Mouse (Mus musculus) right cerebral cortex, postnatal 25 days (tissue): ENCODE data around the gene Acap1.
"Not testable (repeated sequence)": the region's sequence is repeated elsewhere in the genome, so short reads cannot be mapped to it uniquely, and the experiment has no call there.

ENCODE experiments used
- DNase-seq: peaks from one replicate; pipeline ENCODE4 v3.0.0; 2022

The Acap1 gene

DNA sequence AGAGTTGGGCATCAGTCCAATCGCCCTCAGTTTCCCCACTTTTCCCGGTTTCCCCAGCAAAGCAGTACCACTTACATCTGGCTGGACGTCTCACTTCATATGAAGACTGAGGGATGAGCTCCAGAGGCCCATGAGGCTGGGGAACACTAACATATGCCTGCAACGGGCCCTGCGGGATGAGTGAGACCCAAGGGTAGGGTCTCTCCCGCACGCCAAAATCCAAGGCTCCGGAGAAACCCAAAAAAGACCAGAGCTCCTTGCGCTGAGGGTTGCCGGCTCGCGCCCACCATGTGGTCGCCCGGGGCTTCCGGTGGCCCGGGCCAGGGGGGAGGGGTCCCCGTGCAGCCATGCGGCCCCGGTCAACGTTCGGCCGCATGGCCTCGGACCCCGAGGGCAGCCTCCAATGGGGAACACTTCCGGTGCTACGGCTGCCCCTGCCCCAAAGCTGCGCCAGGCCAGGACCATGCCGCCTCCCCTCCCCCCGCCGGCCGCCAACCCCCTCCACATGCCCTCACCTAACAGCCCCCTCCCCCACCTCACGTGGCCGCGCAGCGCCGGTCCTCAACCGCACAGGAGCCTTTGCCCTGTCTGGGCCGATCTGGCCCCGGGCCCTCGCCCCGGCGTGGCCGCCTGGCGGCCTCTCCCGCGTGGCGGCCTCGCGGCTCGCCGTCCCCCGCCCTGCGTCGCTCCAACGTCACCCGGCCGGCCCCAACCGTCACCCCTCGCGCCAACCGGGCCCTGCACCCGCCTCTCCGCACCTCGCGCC, 25.1 kb upstream of the Acap1 start:
- DNase-seq = peak; percentile 26

DNA sequence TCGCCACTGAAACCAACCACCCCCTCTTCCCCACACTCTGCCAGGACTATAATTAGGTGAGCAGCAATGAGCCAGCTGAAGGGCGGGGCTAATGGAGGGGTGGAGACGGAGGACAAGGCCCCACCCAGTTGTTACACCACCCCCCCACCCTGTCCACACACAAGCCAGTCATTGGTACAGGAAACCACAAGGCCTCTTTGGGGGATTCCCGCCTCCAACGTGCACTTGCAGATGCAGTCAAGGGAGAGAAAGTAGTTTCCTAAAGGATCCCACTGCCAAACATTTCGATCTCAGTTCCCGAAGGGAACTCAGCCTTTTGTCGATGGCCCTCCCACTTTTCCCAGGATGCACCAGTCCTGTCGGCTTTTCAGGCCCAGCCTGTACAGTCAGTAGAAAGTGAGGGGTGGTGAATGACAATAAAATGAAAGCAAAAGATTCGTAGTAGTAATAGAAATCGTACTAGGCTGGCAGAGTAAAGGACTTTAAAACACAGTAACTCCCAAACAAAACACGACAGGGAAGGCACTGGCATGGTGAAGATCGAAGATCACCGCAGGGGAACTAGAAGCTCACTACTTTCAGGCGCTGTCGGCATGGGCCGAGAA, 24.4 kb upstream of the Acap1 start:
- DNase-seq = peak; percentile 42

DNA sequence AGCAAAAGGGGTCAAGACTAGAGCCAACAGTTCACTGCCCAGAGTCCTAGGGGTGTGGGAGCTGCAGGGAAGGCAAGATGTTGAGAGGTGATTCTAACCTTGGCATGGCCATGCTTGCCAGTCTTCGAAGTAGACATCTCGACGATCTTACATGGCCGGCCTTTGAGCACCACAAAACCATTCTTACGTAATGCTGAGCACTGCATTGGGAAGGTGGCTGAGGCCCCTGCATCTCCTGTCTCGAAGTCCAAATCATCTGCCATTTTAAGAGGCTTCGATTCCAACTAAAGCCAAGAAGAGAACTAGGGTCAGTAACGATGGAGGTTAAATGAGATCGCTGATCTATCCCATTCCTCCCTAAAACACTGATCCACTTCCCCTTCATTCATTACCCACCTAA, 23.7 kb upstream of the Acap1 start:
- DNase-seq = no peak

DNA sequence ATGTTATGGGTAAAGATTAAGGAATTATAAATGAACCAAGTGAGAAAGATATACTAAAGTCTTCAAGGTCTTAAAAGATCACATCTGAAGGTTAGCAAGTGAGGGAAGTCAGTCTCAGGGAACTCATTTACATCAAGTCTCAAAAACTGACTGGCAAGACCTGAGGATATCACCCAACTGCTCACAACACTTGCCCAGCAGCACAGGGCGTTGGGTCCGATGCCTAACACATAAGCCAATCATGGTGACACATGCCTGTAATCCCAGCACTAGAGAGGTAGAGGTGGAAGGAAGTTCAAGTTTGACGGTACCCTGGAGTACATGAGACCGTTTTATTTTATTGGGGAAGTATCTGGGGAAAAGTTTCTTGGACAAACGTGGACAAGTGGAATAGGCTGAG, 22.8 kb upstream of the Acap1 start:
- DNase-seq = no peak

DNA sequence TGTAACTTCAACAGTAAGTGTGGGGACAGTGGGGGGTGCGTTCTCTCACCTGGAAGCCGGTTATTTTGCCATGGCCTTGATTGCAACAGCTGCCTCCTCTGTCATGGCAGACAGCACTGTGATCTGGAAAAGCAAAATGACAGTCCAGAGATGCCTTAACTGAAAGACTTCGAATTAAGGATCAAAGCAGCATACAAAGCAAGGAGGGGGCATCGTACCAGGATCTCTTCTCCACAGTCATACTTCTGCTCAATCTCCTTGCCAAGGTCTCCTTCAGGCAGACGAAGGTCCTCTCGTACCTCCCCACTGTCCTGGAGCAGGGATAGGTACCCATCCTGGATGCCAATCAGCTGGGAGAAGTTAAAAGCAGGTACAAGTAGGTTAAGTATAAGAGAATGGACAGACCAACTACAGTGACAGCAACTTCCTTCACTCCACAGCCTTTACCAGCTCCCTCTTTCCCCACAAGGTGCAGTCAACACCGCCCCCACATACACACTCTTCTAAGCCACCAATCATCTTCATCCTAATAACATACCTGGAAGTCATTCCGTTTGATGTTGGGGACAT, 22.1 kb upstream of the Acap1 start:
- no peak for DNase-seq

DNA sequence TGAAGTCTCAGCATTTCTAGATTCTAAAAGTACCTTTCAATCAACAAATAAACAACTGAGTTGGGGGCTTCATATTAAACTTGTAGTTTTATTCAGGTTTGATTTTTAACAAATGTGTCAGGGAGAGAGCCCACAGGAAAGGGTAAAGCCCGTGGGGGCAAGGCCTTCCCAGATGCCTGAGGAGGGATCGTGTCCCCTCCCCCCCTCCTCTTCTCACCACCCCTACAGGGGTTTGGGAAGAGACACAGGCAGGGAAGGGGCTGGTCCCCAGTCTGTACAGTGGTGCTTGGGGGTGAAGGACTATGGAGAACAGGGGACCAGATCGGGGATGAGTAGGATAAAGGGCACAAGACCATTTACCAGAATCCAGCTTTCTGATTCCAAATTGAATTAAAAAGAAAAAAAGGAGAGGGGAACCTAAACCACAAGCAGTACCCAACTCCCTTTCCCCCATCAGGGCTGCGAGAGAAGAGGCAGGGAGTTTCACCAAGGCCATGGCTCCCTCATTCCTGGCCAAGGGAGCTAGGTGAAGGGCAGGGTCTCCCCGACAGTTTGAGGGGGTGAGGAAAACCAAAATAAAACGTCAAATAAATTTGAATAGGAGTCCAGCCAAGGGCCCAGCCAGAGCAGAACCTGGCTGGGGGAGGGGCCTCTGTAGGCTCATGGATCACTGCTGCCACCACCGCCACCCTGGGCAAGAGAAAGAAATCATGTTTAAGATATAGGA, 21.5 kb upstream of the Acap1 start:
- not testable (repeated sequence) for DNase-seq

DNA sequence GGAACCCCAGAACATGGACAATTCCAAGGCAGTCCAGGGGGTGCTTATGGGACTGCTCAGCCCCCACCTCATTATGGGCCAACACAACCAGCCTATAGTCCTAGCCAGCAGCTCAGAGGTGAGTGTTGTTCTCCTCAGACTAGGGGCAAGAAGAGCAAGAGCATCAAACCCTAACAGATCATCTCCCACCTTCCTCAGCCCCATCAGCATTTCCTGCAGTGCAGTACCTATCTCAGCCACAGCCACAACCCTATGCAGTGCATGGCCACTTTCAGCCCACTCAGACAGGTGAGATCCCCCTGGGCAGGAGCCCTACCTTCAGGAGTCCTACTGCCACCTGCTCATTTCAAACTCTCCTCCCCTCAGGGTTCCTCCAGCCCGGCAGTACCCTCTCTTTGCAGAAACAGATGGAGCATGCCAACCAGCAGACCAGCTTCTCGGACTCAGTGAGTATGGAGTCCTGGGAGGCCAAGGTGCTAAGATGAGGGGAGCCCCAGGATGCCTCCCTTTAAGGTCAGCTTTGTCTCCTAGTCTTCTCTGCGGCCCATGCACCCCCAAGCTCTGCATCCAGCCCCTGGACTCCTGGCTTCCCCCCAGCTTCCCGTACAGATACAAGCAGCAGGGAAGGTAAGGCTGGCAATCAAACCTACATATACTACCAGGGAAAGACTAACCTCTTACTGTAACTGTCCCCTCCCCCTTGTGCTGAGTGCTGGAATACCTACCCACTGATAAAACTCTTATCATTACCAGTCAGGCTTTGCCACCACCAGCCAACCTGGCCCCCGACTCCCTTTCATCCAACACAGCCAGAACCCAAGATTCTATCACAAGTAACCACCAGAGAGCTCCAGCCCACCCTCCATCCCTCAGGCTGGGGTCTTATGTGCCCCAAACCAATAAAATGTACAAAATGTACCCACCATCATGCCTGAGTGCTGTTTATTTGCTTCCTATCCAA, 20.6 kb upstream of the Acap1 start:
- no peak for DNase-seq

DNA sequence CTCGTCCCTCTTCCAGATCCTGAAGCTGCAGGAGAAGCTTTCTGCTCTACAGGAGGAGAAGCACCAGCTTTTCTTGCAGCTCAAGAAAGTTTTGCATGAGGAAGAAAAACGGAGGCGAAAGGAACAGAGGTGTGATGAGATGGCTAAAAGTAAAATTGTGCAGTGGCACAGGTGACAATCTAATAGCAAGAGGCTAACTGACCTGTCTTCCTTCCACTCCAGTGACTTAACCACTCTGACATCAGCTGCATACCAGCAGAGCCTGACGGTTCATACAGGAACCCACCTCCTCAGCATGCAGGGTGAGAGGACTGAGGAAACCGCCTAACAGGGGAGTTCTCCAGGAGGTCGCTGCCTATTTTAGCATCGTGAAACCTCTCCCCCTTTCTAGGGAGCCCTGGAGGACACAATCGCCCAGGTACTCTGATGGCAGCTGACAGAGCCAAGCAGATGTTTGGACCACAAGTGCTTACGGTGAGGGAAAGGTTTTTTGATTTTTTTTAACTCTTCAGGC, 19.6 kb upstream of the Acap1 start:
- no peak for DNase-seq

DNA sequence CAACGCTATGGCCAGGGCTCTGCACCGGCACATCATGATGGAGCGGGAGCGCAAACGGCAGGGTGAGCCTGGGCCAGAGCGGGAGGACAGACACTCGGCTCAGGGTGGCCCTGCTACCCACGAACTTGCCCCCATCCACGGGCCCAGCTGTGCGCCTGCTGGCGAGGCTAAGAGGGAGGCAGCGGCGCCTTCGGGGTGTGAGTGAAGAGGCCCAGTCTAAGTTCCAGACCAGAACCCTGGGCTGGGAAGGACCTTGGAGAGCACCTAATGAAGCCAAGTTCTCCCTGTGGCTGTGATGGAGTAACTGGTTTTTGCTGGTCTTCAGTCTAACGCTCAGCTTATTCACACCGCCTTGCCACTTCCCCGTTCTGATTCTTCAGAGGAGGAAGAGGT, 19.0 kb upstream of the Acap1 start:
- no peak for DNase-seq

DNA sequence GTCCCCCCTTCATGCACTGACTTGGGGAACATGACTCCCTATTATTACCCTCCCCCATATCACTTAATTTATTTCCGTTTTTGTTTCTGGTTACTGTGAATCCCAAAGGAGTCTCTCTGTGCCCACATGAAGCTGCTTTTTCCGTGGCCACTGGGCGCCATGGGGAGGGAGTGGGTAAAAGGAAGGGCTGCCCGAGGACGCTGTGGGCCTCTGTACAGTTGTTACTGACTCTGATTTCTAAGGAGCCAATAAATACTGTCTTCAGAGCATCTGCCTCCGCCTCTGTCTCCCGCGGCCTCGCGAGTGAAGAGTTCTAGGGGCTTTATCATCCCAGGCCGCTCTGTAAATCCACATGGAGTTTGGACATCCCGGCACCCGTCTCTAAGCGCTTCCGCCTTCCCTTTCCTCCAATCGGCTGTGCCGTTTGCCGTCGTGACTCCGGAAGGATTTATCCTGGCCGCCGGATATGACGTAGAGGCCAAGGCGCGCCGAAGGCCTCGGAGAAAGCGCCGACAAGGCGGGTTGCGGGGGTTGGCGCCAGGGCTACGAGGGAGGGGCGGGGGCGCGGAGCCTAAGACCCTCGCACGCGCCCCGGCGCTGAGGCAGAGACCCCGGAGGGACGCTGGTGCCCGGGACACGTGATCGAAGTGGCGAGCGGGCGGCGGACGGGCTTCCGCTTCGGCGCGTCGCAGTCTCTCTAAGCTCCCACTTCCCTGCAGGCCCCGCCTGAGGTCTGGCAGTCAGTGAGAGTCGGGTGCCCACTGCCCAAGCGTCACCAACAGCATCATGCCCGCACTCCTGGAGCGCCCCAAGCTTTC, 18.4 kb upstream of the Acap1 start, which contains the start of gene Gps2:
TSS of gene Gps2 (plus strand) at position 335 of the 818 bp plus-strand sequence.
- DNase-seq = peak; percentile 94

DNA sequence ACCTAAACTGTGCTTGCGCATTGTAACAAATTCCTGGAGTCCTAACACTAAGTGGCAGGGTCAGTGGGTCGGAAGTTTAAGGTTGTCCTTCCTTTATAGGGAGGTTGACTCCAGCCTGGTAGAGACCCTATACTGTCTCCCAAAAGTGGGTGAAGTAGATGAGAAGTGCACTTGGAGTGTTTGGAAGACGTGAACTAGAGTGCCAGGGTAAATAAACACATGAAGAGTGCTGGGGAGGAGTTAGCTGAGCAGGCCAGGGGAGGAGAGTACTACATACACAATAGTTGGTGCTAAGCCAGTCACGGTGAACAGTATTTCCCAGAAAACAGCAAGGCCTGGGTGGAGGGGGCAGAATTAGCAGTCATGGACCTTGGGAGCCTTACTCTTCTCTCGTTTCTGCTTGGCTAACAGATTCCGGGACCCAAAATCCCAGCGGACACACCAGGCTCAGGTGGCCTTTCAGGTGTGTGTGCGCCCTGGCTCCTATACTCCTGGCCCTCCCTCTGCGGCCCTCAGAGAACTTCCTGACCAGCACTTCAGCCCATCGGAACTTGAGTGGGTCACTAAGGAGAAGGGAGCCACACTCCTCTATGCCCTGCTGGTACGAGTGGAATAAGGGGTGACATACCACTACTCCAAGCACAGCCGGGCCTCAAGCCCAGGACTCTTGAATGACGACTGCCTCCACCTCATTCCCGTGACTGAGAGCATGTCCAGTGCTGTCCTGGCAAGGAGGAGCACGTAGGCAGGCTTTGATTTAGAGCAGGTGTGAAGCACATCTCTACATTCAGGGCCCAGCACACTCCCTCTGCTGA, 17.6 kb upstream of the Acap1 start:
- DNase-seq = no peak

DNA sequence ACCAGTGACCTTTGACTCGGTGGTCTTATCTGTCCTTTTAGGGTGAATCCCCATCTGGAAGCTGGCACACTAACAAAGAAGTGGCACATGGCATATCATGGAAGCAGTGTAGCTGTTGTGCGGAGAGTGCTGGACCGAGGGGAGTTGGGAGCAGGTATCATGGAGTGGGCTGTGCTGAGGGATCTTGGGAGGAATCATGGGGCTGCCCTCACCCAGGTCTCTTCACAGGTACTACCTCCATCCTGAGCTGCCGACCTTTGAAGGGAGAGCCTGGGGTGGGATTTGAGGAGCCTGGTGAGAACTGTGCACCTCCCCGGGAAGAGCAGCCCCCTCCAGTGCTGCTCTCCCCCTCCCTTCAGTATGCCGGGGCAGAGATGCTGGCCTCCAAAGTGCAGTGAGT, 16.4 kb upstream of the Acap1 start:
- DNase-seq = no peak

DNA sequence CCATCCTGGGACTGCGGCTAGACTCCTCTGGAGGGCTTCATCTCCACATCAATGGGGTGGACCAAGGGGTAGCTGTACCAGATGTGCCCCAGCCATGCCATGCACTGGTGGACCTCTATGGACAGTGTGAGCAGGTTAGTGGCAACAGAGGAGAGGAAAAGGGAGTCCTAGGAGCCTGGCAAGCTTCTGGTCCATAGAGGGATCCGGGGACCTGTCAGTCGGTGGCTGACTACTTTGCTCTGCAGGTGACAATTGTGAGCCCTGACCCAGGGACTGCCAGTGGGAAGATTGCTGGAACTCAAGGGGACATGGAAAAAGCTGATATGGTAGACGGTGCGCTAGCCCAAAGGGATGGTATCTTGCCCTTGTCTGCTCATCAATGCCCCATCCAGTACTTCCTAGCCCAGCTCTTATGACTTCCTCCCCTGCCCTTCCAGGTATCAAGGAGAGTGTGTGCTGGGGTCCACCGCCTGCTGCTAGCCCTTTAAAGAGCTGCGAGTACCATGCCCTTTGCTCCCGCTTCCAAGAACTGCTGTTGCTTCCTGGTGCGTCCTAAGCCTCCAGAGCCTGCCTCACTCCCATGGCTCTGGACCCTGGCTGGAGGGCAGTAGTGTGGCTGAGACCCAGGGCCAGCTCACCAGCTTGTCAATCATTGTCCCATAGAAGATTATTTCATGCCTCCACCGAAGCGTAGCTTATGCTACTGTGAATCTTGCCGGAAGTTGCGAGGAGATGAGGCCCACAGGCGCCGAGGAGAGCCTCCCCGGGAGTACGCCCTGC, 15.6 kb upstream of the Acap1 start:
- DNase-seq = no peak

DNA sequence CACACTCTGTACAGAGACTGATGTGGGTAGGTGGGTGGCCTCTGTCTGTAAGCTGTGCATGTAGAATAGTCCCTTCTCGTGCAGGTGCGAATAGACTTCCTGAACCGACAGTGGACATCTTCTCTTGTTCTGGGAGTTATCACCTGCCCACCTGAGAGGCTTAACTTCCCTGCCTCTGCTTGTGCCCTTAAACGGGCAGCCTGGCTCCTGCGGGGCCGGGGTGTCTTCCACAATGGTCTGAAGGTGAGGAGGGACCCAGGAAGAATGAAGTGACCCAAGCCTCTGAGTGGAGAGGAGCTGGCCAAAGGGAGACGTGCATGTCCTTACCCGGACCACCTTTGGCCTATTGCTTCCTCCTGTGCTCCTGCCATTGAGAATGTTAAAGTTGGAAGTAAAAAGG, 14.8 kb upstream of the Acap1 start:
- no peak for DNase-seq

DNA sequence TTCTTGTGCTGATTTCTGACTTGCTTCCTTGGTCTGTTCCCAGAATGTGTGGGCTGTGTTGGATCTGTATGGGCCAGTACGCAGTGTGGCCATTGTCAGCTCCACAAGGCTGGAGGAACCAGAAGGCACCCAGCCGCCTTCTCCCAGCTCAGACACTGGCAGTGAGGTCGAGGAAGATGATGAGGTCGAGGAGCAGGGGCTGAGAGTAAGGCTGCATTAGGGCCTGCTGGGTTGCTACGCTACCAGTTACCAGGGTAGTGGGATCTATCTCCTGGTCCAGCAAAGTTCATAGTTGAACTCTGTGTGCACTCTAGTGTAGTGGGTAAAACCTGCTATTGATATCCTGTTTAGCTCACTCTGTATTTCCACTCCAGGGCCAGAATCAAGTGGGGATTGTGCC, 13.8 kb upstream of the Acap1 start:
- DNase-seq = no peak

DNA sequence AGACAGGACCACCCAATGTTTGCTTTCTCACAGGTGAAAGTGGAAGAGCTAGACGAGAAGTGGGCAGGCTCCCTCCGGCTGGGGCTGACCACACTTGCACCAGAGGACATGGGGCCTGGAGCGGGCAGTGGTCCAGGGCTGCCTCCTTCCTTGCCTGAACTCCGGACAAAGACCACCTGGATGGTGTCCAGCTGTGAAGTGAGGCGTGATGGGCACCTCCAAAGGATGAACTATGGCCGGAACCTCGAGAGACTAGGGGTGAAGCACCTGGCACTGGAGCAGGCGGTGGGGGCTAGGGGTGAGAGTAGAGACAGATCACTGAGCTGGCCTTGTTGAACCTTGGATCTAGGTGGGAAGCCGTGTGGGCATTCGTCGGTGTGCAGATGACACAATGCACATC, 13.3 kb upstream of the Acap1 start:
- DNase-seq = no peak

DNA sequence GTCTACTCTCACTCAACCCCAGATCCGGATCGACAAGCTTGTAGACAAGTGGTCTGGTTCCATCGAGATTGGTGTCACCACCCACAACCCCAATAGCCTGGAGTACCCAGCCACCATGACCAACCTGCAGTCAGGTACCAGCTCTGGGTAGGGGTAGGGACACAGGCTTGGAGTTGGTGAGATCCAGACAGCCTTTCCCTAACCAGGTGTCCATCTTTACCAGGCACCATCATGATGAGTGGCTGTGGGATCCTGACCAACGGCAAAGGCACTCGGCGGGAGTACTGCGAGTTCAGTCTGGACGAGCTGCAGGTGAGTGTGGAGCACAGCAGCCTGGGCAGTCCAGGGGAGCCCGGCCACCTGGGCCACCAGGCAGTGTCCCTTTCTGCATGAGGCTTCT, 9.0 kb upstream of the Acap1 start:
- no peak for DNase-seq

DNA sequence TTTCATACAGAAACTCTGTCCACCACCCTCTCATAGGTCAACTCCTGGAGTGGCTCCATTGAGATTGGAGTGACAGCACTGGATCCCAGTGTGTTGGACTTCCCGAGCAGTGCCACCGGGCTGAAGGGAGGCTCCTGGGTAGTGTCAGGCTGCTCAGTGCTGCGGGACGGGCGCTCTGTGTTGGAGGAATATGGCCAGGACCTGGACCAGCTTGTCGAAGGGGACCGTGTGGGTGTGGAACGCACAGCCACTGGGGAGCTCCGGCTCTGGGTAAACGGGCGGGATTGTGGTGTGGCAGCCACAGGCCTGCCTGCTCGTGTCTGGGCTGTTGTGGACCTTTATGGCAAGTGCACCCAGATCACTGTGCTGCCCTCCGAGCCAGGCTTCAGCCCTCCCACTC, 7.6 kb upstream of the Acap1 start:
- DNase-seq = no peak

DNA sequence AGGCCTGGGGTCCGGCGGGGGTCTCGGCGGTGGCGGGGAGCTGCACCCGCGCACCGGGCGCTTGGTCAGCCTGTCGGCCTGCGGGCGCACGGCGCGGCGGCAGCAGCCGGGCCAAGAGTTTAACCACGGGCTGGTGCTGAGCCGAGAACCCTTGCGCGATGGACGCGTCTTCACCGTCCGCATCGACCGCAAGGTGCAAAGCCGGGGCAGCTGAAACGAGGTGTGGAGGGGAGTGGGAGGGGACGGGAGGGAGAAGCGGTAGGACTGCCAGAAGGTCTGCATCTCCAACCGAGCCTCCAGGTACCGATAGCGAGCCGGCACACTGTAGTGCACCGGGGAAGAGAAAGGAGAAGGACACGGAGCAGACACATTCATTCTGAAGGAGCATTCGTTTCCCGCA, 6.7 kb upstream of the Acap1 start:
- DNase-seq = no peak

DNA sequence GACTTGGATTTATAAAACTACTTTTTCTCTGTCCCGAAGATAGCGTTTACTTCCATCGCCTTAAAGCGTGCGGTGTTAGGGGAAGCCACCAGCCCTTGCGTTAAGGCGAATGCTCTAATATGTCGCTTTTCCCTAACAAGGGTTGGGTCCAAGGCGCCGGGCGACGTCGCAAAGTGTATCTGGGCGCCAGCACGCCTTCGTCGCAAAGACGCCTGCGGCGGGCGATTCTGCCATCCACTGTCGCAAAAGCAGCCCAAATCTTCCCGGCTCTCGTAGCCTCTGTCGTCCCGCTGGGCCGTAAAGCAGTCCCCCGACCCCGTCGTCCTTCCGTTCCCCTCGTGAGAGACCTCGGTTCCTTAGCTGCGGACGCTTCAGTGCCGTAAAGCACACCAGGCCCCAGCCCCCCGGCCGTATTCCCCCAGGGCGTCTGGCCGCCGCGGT, 6.1 kb upstream of the Acap1 start:
- DNase-seq = peak; percentile 98
